Mouse (Mus musculus) heart, embryonic 14.5 days (tissue): Measurements from ENCODE around the gene Sbds. TPM values are rescaled to one million over a fixed set of nuclear protein-coding genes. Genes with fewer than 3 reads are reported as not detected.

Source experiments
- ATAC-seq: fragments of 200-750 bp; cut with Nextera tagmentation; 2 replicates; pipeline ENCODE4 v1.8.0; 2017; ENCODE audit warnings: low read depth, moderate TSS enrichment; ENCODE audit not compliant: insufficient number of reproducible peaks, insufficient read depth, low FRiP score
- H3K27ac ChIP-seq, 2 experiments: fragments of 200-500 bp in 1 of 2; fragments of 300-500 bp in 1 of 2; sonication (generic) in 1 of 2; replicated peaks in 1 of 2; 2 replicates each; pipeline ENCODE4 v1.5.1; 2012 to 2014; ENCODE audit warnings: low read depth in 2 of 2, low read length in 2 of 2, control low read depth in 1 of 2, mild to moderate bottlenecking in 1 of 2, mixed read lengths in 1 of 2; ENCODE audit not compliant: control insufficient read depth in 1 of 2, insufficient read depth in 1 of 2
- H3K27me3 ChIP-seq: fragments of 300-500 bp; sonication (generic); 2 replicates; pipeline ENCODE4 v1.6.1; 2014; ENCODE audit warnings: mild to moderate bottlenecking, low read length, control low read depth; ENCODE audit not compliant: control insufficient read depth, insufficient read depth
- H3K36me3 ChIP-seq: fragments of 300-500 bp; sonication (generic); 2 replicates; pipeline ENCODE4 v1.6.1; 2014; ENCODE audit warnings: mild to moderate bottlenecking, control low read depth, low read length, mixed read lengths; ENCODE audit not compliant: control insufficient read depth, insufficient read depth
- H3K4me1 ChIP-seq, 2 experiments: fragments of 200-500 bp in 1 of 2; fragments of 300-500 bp in 1 of 2; sonication (generic) in 1 of 2; 2 replicates each; pipeline ENCODE4 v1.6.1; 2012 to 2014; ENCODE audit warnings: low read length in 2 of 2, control low read depth in 1 of 2, mixed read lengths in 1 of 2; ENCODE audit not compliant: control insufficient read depth in 2 of 2, insufficient read depth in 2 of 2
- H3K4me2 ChIP-seq: fragments of 300-500 bp; sonication (generic); 2 replicates; pipeline ENCODE4 v1.6.1; 2014; ENCODE audit warnings: mild to moderate bottlenecking, low read length
- H3K4me3 ChIP-seq, 2 experiments: fragments of 200-500 bp in 1 of 2; fragments of 300-500 bp in 1 of 2; sonication (generic) in 1 of 2; 2 replicates each; pipeline ENCODE4 v1.5.1; 2012 to 2014; ENCODE audit warnings: low read length in 2 of 2, mild to moderate bottlenecking in 2 of 2, control low read depth in 1 of 2, low read depth in 1 of 2, moderate library complexity in 1 of 2; ENCODE audit not compliant: control insufficient read depth in 1 of 2, insufficient read depth in 1 of 2
- H3K9ac ChIP-seq: fragments of 300-500 bp; sonication (generic); 2 replicates; pipeline ENCODE4 v1.6.1; 2014; ENCODE audit warnings: mild to moderate bottlenecking, low read length
- H3K9me3 ChIP-seq: fragments of 300-500 bp; sonication (generic); 2 replicates; pipeline ENCODE4 v1.6.1; 2016; ENCODE audit warnings: low read length, control low read depth; ENCODE audit not compliant: control insufficient read depth
- WGBS: fragments of 180-500 bp; shearing (Covaris S2); extraction: QIAGEN DNeasy Blood & Tissue Kit; methylation state at CpG from one replicate; pipeline ENCODE4 v1.1.7; 2014; 5-methylcytosine and 5-hydroxymethylcytosine counted together
- polyA plus RNA-seq: library from polyadenylated mRNA; unstranded; fragments of >200 nt; fragmentation: Nextera tagmentation; extraction: Ambion mirVana; gene quantifications from 2 replicates; pipeline ENCODE4 v1.2.1, GENCODE M21; 2014

The Sbds gene
- polyA plus RNA-seq, 1 experiment from 2014 or later, result 52.4 TPM

DNA sequence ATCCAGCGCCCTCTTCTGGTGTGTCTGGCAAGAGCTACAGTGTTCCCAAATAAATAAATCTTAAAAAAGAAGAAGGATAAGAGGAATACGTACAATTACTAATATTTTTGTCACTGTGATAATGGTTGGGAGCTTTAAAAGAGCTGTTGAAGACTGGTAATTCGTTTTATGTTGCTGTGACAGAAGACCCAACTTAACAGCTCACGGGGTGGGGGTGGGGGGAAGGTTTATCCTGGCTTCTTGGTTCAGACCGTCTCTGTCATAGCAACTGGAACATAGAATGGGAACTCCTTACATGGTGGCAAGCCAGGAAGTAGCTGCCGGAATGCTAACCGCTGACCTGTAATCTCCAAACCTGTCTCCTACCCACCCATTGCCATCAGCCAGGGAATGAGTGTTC is 38.5 kb downstream of the Sbds start, which contains the start of gene Tmem248:
Gene Tmem248 (plus strand): TSS at position 301 of the 400 bp plus-strand sequence.
- H3K9me3 ChIP-seq, result no peaks in the 10 kb centered on the region
- H3K4me3 ChIP-seq, result no peak within 1 kb of the TSS
- no peaks in the 10 kb centered on the region for H3K27me3 ChIP-seq
- 80% methylated on average over 7 of the region's 7 CpGs for WGBS
- no peak within 1 kb of the TSS for H3K9ac ChIP-seq
- H3K27ac ChIP-seq, result no peak within 1 kb of the TSS
- no peak for ATAC-seq
- H3K4me2 ChIP-seq, result no peak within 1 kb of the TSS
- 0 out of 4 replicates have a peak, but pooled peaks cover 0 to 9% of the 10 kb centered on the region in 2 experiments for H3K4me1 ChIP-seq
- peaks cover 33% of the 10 kb centered on the region for H3K36me3 ChIP-seq

GRCm38 (mm10) chr5:130212956-130213355 is 42.4 kb downstream of the Sbds start:
- no peak overlapping the region for H3K4me3 ChIP-seq
- H3K9me3 ChIP-seq, result no peaks in the 10 kb centered on the region
- H3K27ac ChIP-seq, result no peak overlapping the region
- H3K4me2 ChIP-seq, result no peak overlapping the region
- no peak overlapping the region for H3K9ac ChIP-seq
- peaks cover 68% of the 10 kb centered on the region for H3K36me3 ChIP-seq
- no peak for ATAC-seq
- H3K4me1 ChIP-seq, result no peaks in the 10 kb centered on the region
- H3K27me3 ChIP-seq, result no peaks in the 10 kb centered on the region
- 92% methylated on average over 11 of the region's 11 CpGs for WGBS

- Histone ChIP-seq H3K4me3 (no peak overlapping the region), H3K4me2 (no peak overlapping the region), H3K27me3 (no peaks in the 10 kb centered on the region), H3K9ac (no peak overlapping the region), H3K36me3 (peaks cover 63% of the 10 kb centered on the region), H3K9me3 (no peaks in the 10 kb centered on the region), H3K27ac (no peak overlapping the region), H3K4me1 (0 out of 4 replicates have a peak, but pooled peaks cover 0 to 8% of the 10 kb centered on the region in 2 experiments)
- no peak for ATAC-seq
- WGBS, result 89% methylated on average over 4 of the region's 4 CpGs
Measured at GRCm38 (mm10) chr5:130207299-130207698, 48.0 kb downstream of the Sbds start.

DNA sequence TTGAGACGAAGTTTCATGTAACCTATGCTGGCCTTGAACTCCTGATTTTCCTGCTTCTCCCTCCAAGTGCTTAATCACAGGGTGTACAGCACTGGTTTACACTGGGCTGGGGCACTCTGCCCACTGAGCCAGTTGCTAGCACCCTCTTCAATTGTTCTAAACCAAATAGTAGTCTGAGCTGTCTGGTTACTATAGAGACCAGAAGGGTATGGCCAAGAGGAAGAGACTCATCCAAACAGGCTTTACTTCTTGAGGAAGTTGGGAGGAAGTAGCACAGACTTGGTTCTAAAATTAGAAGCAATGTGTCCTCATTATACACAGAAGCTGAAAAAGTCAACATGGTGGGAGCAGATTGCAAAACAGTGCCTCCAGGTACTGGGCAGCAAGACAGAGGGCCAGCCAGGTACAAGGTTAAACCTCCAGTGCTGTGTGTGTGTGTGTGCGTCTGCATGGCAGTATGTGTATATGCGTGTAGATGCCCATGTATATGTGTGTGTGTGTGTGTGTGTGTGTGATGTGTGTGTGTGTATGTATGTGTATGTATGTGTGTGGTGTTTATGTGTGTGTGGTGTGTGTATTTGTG is 49.8 kb downstream of the Sbds start:
- H3K4me1 ChIP-seq, result 0 out of 4 replicates have a peak, but pooled peaks cover 0 to 8% of the 10 kb centered on the region in 2 experiments
- no peak overlapping the region for H3K9ac ChIP-seq
- peaks cover 55% of the 10 kb centered on the region for H3K36me3 ChIP-seq
- 91% methylated on average over 3 of the region's 3 CpGs for WGBS
- no peaks in the 10 kb centered on the region for H3K27me3 ChIP-seq
- no peaks in the 10 kb centered on the region for H3K9me3 ChIP-seq
- no peak for ATAC-seq
- no peak overlapping the region for H3K27ac ChIP-seq
- no peak overlapping the region for H3K4me2 ChIP-seq
- no peak overlapping the region for H3K4me3 ChIP-seq

- ATAC-seq, result no peak
- Histone ChIP-seq H3K9me3 (no peaks in the 10 kb centered on the region), H3K27me3 (no peaks in the 10 kb centered on the region)
Measured at GRCm38 (mm10) chr5:130204560-130204959, 50.8 kb downstream of the Sbds start.

DNA sequence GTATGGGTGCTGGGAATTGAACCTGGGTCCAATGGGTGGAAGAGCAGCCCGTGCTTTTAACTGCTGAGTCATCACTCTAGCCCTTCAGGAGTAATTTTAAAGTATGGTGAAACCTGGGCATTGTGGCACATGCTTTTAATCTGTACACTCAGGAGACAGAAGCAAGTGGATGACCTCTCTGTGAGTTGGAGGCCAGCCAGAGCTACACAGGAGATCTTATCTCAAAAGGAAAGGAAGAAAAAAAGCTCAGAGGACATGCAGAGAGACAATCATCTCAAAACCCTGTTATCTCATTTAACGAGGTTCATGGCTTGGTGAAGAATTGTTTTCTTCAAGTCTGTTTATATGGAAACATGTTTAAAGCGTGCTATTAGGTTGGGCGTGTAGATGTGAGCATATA is 51.4 kb downstream of the Sbds start:
- Histone ChIP-seq H3K9ac (no peak overlapping the region), H3K4me2 (no peak overlapping the region), H3K27me3 (no peaks in the 10 kb centered on the region), H3K9me3 (no peaks in the 10 kb centered on the region), H3K4me3 (no peak overlapping the region), H3K27ac (no peak overlapping the region), H3K36me3 (peaks cover 50% of the 10 kb centered on the region), H3K4me1 (0 out of 4 replicates have a peak, but pooled peaks cover 0 to 8% of the 10 kb centered on the region in 2 experiments)
- 67% methylated on average over 4 of the region's 4 CpGs for whole genome bisulfite sequencing
- no peak for ATAC-seq

More at GRCm38 (mm10) chr5:130204560-130204959, 50.8 kb downstream of the Sbds start:
- H3K4me1 ChIP-seq, result 0 out of 4 replicates have a peak, but pooled peaks cover 0 to 8% of the 10 kb centered on the region in 2 experiments
- no peak overlapping the region for H3K27ac ChIP-seq
- peaks cover 53% of the 10 kb centered on the region for H3K36me3 ChIP-seq
- WGBS, result 90% methylated on average over 6 of the region's 6 CpGs
- no peak overlapping the region for H3K9ac ChIP-seq
- H3K4me2 ChIP-seq, result no peak overlapping the region
- H3K4me3 ChIP-seq, result no peak overlapping the region

GRCm38 (mm10) chr5:130200233-130201029 is 54.9 kb downstream of the Sbds start:
- H3K27me3 ChIP-seq, result no peaks in the 10 kb centered on the region
- H3K4me1 ChIP-seq, result peaks cover 2 to 12% of the 10 kb centered on the region in 2 experiments; a peak in 1 of 4 replicates
- no peak overlapping the region for H3K4me3 ChIP-seq
- no peaks in the 10 kb centered on the region for H3K9me3 ChIP-seq
- WGBS, result 80% methylated on average over 10 of the region's 10 CpGs
- no peak for ATAC-seq
- no peak overlapping the region for H3K27ac ChIP-seq
- peaks cover 37% of the 10 kb centered on the region for H3K36me3 ChIP-seq
- no peak overlapping the region for H3K9ac ChIP-seq
- H3K4me2 ChIP-seq, result no peak overlapping the region
